Mouse (Mus musculus) liver, adult 2 months (tissue): ENCODE measurements around the gene Nphp4. TPM values are rescaled to one million over a fixed set of nuclear protein-coding genes. Genes with fewer than 3 reads are reported as not detected.

Experiments used
- DNase-seq: peaks from one replicate; pipeline ENCODE4 v3.0.0-alpha.2; 2011; ENCODE audit warnings: low read depth, low spot score; ENCODE audit errors: extremely low read depth
- H3K27ac ChIP-seq: fragments of 200-500 bp; replicated peaks from 2 replicates; pipeline ENCODE4 v1.5.1; 2012; ENCODE audit warnings: low read depth, mild to moderate bottlenecking, control low read depth, inconsistent platforms, low read length; ENCODE audit not compliant: insufficient read depth
- H3K27me3 ChIP-seq: fragments of 200-500 bp; 2 replicates; pipeline ENCODE4 v1.6.1; 2012; ENCODE audit warnings: mild to moderate bottlenecking, moderate library complexity, low read length, inconsistent platforms; ENCODE audit not compliant: control insufficient read depth, insufficient read depth
- H3K36me3 ChIP-seq: fragments of 200-500 bp; 2 replicates; pipeline ENCODE4 v1.6.1; 2012; ENCODE audit warnings: low read length, inconsistent platforms; ENCODE audit not compliant: control insufficient read depth, insufficient read depth
- H3K4me1 ChIP-seq: fragments of 200-500 bp; 2 replicates; pipeline ENCODE4 v1.6.1; 2011; ENCODE audit warnings: low read length; ENCODE audit not compliant: control insufficient read depth, insufficient read depth
- H3K4me3 ChIP-seq: fragments of 200-500 bp; 2 replicates; pipeline ENCODE4 v1.5.1; 2011; ENCODE audit warnings: low read depth, mild to moderate bottlenecking, control low read depth, low read length, moderate library complexity; ENCODE audit not compliant: insufficient read depth
- H3K79me2 ChIP-seq: fragments of 200-500 bp; 2 replicates; pipeline ENCODE4 v1.6.1; 2012; ENCODE audit warnings: inconsistent platforms, mild to moderate bottlenecking, low read length, moderate library complexity; ENCODE audit not compliant: control insufficient read depth, insufficient read depth
- H3K9ac ChIP-seq: fragments of 200-500 bp; 2 replicates; pipeline ENCODE4 v1.6.1; 2012; ENCODE audit warnings: low read depth, mild to moderate bottlenecking, control low read depth, inconsistent platforms, low read length
- CTCF ChIP-seq: fragments of 200-500 bp; IDR thresholded peaks from 2 replicates; pipeline ENCODE4 v1.5.1; 2011; ENCODE audit warnings: low read depth, low read length, control low read depth
- POLR2A ChIP-seq: fragments of 200-500 bp; IDR thresholded peaks from 2 replicates; pipeline ENCODE4 v1.6.1; 2011; ENCODE audit warnings: low read length, control low read depth; ENCODE audit not compliant: insufficient read depth; ENCODE audit errors: extremely low read depth
- WGBS: fragments of 180-500 bp; shearing (Covaris S2); methylation state at CpG from one replicate; pipeline ENCODE4 v1.1.7; 2018; 5-methylcytosine and 5-hydroxymethylcytosine counted together
- polyA plus RNA-seq: library from polyadenylated mRNA; depleted of rRNA; stranded (reverse); fragments of >200 nt; gene quantifications from 2 replicates; pipeline ENCODE4 v1.2.3, GENCODE M21; 2012
- total RNA-seq: library from RNA; depleted of rRNA; stranded (reverse); fragments of >200 nt; gene quantifications from 2 replicates; pipeline ENCODE4 v1.2.3, GENCODE M21; 2014

Gene Nphp4
- total and polyA plus RNA-seq, 2 experiments, result 0.04 TPM; not detected in 1

DNA sequence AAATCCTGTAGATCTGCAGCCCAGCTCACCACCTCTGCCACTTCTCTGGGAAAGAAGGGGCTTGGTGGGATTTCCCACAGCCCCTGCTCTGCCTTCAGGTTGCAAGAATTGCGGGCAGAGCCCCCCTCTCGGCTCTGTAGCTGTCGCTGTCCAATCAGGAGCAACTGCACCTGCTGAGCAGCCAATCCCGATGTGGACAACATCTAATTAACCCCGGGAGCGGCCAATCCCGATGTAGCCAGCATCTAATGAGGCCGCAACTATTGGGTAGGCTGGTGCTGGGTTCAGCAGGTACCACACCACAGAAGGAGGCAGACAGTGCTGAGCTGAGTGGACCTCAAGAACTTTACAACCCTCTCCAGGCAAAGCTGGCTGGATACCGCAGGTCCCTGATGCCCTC lies 35.0 kb upstream of the Nphp4 start:
- H3K27ac ChIP-seq, result no peak overlapping the region
- no peak overlapping the region for H3K9ac ChIP-seq
- no peak overlapping the region for H3K4me3 ChIP-seq
- TF ChIP-seq CTCF (no peak), POLR2A (no peak)
- no peaks in the 10 kb centered on the region for H3K79me2 ChIP-seq
- H3K27me3 ChIP-seq, result no peaks in the 10 kb centered on the region
- DNase-seq, result no peak
- H3K4me1 ChIP-seq, result no peaks in the 10 kb centered on the region
- WGBS, result 42% methylated on average over 9 of the region's 9 CpGs
- no peaks in the 10 kb centered on the region for H3K36me3 ChIP-seq

GRCm38 (mm10) chr4:152446178-152446577 lies 30.3 kb upstream of the Nphp4 start:
- Histone ChIP-seq H3K4me1 (no peaks in the 10 kb centered on the region), H3K27ac (no peak overlapping the region), H3K27me3 (no peaks in the 10 kb centered on the region), H3K36me3 (no peaks in the 10 kb centered on the region), H3K79me2 (no peaks in the 10 kb centered on the region), H3K4me3 (no peak overlapping the region), H3K9ac (no peak overlapping the region)
- no peak for DNase-seq
- WGBS, result 82% methylated on average over 10 of the region's 10 CpGs
- TF ChIP-seq CTCF (no peak), POLR2A (no peak)

DNA sequence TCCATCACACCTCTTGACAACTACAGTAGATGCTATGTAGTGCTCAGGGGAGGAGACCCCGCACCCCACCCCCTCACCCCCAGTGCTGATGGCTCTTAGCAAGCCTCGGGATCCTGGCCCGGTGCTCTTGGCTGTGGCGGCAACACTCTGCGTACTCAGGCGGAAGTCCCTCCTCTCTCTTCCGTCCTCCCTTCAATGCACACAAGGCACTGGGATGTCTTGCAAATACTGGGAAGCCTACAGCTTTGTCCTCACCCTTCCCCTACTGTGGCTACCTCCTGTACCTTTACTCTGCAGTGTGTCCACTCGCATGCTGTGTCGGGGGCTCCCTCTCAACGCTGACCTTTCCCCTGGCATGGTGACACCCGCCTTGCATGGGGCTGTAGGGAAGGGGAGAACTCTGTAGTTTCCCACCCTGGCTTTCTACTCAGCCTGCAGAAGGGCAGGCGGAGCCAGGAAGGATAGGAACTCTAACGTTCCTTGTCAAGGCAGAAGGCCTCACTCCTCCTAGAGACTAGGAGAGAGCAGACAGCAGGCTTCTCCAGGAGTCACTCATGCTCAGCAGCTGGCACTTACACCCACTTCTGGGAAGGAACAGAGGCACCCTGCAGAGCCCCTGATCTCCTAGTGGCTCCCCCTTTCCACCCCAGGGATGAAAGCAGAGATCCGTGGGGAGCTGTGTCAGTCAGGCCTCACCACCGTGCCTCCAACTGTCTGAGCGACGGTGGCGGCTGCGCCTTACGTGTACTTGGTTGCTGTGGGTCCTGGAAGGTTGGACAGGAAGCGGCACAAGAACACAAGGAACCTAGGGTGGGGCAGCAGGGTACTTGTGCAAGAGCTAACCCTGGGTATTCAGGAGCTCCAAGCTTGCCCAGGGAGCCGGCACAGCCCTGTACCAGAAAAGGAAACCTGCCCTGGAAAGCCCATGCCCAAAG lies 28.5 kb upstream of the Nphp4 start:
- TF ChIP-seq POLR2A (no peak), CTCF (no peak)
- Histone ChIP-seq H3K4me3 (peak overlapping the region; percentile 45), H3K36me3 (no peaks in the 10 kb centered on the region), H3K79me2 (no peaks in the 10 kb centered on the region), H3K4me1 (no peaks in the 10 kb centered on the region), H3K27me3 (no peaks in the 10 kb centered on the region), H3K9ac (no peak overlapping the region), H3K27ac (no peak overlapping the region)
- WGBS, result 68% methylated on average over 22 of the region's 22 CpGs
- DNase-seq, result no peak

DNA sequence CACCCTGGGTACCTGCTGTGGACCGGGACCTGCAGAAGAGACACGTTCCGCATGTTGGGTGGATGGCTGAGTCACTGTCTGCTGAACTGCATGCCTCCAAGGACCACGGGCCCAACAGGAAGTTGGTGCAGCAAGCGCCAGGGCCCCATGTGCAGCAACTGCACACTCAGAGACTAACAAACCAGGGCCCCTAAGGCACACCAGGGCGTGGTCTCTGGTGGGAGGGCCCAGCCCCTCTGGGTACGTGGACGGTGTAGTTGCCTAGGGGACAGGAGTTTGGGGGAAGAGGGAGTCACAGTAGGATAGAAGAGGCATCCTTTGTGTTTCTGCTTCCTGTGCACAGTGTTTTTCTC lies 27.9 kb upstream of the Nphp4 start:
- H3K79me2 ChIP-seq, result no peaks in the 10 kb centered on the region
- peak overlapping the region; percentile 45; the same call in 1 of the 2 replicates for H3K4me3 ChIP-seq
- no peaks in the 10 kb centered on the region for H3K4me1 ChIP-seq
- no peak for DNase-seq
- no peak overlapping the region for H3K9ac ChIP-seq
- H3K36me3 ChIP-seq, result no peaks in the 10 kb centered on the region
- WGBS, result 66% methylated on average over 8 of the region's 8 CpGs
- H3K27me3 ChIP-seq, result no peaks in the 10 kb centered on the region
- no peak for TF ChIP-seq CTCF
- no peak for TF ChIP-seq POLR2A
- no peak overlapping the region for H3K27ac ChIP-seq

GRCm38 (mm10) chr4:152451371-152451770 lies 25.1 kb upstream of the Nphp4 start:
- Histone ChIP-seq H3K79me2 (no peaks in the 10 kb centered on the region), H3K27me3 (no peaks in the 10 kb centered on the region), H3K9ac (no peak overlapping the region), H3K27ac (no peak overlapping the region), H3K4me3 (no peak overlapping the region), H3K36me3 (no peaks in the 10 kb centered on the region), H3K4me1 (no peaks in the 10 kb centered on the region)
- no peak for TF ChIP-seq POLR2A
- 0 out of 2 replicates have a peak, but pooled peaks have one; percentile 3 for TF ChIP-seq CTCF
- DNase-seq, result no peak
- 89% methylated on average over 6 of the region's 6 CpGs for WGBS

DNA sequence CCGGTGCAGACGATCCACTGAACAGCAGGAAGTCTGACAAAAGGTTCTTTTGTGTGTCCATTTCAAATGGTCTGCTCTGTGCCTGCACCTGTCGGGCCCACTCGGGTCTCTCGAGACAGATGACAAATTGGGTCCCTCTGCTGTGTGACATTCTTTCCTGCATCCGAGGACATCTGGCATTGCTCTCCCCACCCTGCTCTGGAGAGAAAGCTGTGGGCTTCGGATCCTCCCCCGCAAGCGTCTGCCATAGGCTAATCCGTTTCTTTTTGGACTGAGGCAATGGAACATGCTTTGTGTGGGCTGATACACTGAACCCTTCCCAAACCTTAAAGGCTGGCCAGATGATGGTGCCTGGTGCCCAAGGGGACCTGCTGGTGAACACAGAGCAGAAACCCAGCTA lies 23.4 kb upstream of the Nphp4 start:
- Histone ChIP-seq H3K27me3 (no peaks in the 10 kb centered on the region), H3K4me1 (no peaks in the 10 kb centered on the region), H3K79me2 (no peaks in the 10 kb centered on the region), H3K4me3 (no peak overlapping the region), H3K9ac (no peak overlapping the region), H3K36me3 (no peaks in the 10 kb centered on the region), H3K27ac (no peak overlapping the region)
- no peak for TF ChIP-seq POLR2A
- TF ChIP-seq CTCF, result no peak
- DNase-seq, result no peak
- 77% methylated on average over 10 of the region's 10 CpGs for WGBS
